Mouse (Mus musculus) heart, postnatal 14 days (tissue): Measurements from ENCODE around the gene Tmprss15. TPM values are rescaled to one million over a fixed set of nuclear protein-coding genes. Genes with fewer than 3 reads are reported as not detected.

Experiments
- DNase-seq, 2 experiments: peaks; one replicate each; pipeline ENCODE4 v3.0.0; 2021 to 2022
- intact Hi-C: fragments of 180-260 bp; cut with DNase I; formaldehyde crosslinking; loops from one replicate; pipeline ENCODE4 v1.15.1; 2025
- long read RNA-seq, 2 experiments: library from polyadenylated mRNA; stranded (forward); transcript quantifications; one replicate each; pipeline ENCODE4 v2.0.0; 2021
- total RNA-seq, 2 experiments: library from RNA; stranded (reverse); gene quantifications; 2 replicates each; pipeline ENCODE4 v1.2.3; 2021

Tmprss15 gene
- total RNA-seq = not detected
- long read RNA-seq, experiment 1 = 0 reads
- long read RNA-seq, experiment 2 = 0 reads

GRCm38 (mm10) chr16:79090997-79091396, at the start of gene Tmprss15:
Gene Tmprss15 (minus strand): TSS chr16:79091097.
- intact Hi-C loops = no loop called here
- no peak for DNase-seq

- intact Hi-C loops = no loop called here
Measured at GRCm38 (mm10) chr16:79114879-79115278, 24.0 kb upstream of the Tmprss15 start.

GRCm38 (mm10) chr16:79109516-79109915, 18.6 kb upstream of the Tmprss15 start:
- DNase-seq = no peak
- intact Hi-C loops = no loop called here

More at GRCm38 (mm10) chr16:79114879-79115278, 24.0 kb upstream of the Tmprss15 start:
- no peak for DNase-seq

- intact Hi-C loops = no loop called here
- no peak for DNase-seq
Measured at GRCm38 (mm10) chr16:79108969-79109368, 18.1 kb upstream of the Tmprss15 start.

- no peak for DNase-seq
- intact Hi-C loops = no loop called here
Measured at GRCm38 (mm10) chr16:79100325-79100724, 9.4 kb upstream of the Tmprss15 start.

- DNase-seq = no peak
- intact Hi-C loops = no loop called here
Measured at GRCm38 (mm10) chr16:79098321-79098720, 7.4 kb upstream of the Tmprss15 start.

- intact Hi-C loops = no loop called here
- DNase-seq = no peak
Measured at GRCm38 (mm10) chr16:79086550-79086949, 4.3 kb downstream of the Tmprss15 start.

- intact Hi-C loops = loop anchor here (5.0 kb wide), 1 partner anchor 427 kb away; no protein-coding TSS in a partner anchor
- DNase-seq = no peak
Measured at GRCm38 (mm10) chr16:79063848-79064247, 27.0 kb downstream of the Tmprss15 start.

- intact Hi-C loops = loop anchor here (2.0 kb wide), 1 partner anchor 90 kb away; no protein-coding TSS in a partner anchor
- DNase-seq = peak; percentile 1 to 18
Measured at GRCm38 (mm10) chr16:79058775-79059558, 31.9 kb downstream of the Tmprss15 start.

GRCm38 (mm10) chr16:79032593-79032992, 58.3 kb downstream of the Tmprss15 start:
- DNase-seq = no peak
- intact Hi-C loops = no loop called here

- DNase-seq = no peak
- intact Hi-C loops = no loop called here
Measured at GRCm38 (mm10) chr16:79002812-79003211, 88.1 kb downstream of the Tmprss15 start.

GRCm38 (mm10) chr16:79001679-79002078, 89.2 kb downstream of the Tmprss15 start:
- intact Hi-C loops = no loop called here
- no peak for DNase-seq

GRCm38 (mm10) chr16:78976384-78976783, 114.5 kb downstream of the Tmprss15 start:
- no peak for DNase-seq
- intact Hi-C loops = no loop called here

GRCm38 (mm10) chr16:78974099-78974498, 116.8 kb downstream of the Tmprss15 start:
- intact Hi-C loops = no loop called here
- DNase-seq = no peak

GRCm38 (mm10) chr16:78969091-78969731, 121.7 kb downstream of the Tmprss15 start:
- intact Hi-C loops = loop anchor here (2.0 kb wide), 1 partner anchor 90 kb away; no protein-coding TSS in a partner anchor
- DNase-seq = peak in 1 of 2 experiments; percentile 4

- DNase-seq = no peak
- intact Hi-C loops = no loop called here
Measured at GRCm38 (mm10) chr16:78957434-78957833, 133.5 kb downstream of the Tmprss15 start.

GRCm38 (mm10) chr16:78950359-78950758, 140.5 kb downstream of the Tmprss15 start:
- intact Hi-C loops = loop anchor here (2.0 to 5.0 kb wide), 2 partner anchors 316 to 498 kb away; no protein-coding TSS in a partner anchor
- DNase-seq = no peak

- DNase-seq = peak; percentile 4 to 23
- intact Hi-C loops = no loop called here
Measured at GRCm38 (mm10) chr16:78937755-78938154, 153.1 kb downstream of the Tmprss15 start.

GRCm38 (mm10) chr16:78934298-78934697, 156.6 kb downstream of the Tmprss15 start:
- intact Hi-C loops = no loop called here
- no peak for DNase-seq

- DNase-seq = no peak
- intact Hi-C loops = no loop called here
Measured at GRCm38 (mm10) chr16:78931287-78932025, 159.4 kb downstream of the Tmprss15 start.
